Mouse (Mus musculus): Measurements from ENCODE around the gene Rpp14. TPM values are rescaled to one million over a fixed set of nuclear protein-coding genes. Genes with fewer than 3 reads are reported as not detected.
A peak's percentile ranks its signal among the peaks of the same experiment; 100 is the strongest.

Rpp14 gene
- polyA plus RNA-seq, 1 experiment from 2014 or later, result 48.0 TPM

- no peak overlapping the region for H3K9ac ChIP-seq
- no peaks in the 10 kb centered on the region for H3K27me3 ChIP-seq (replicated peaks)
- no peak overlapping the region for H3K27ac ChIP-seq
- no peaks in the 10 kb centered on the region for H3K9me3 ChIP-seq
- H3K4me1 ChIP-seq, result peaks cover 14% of the 10 kb centered on the region
- no peak for ATAC-seq (ENCODE audit: low FRiP score, low read depth)
- WGBS, result 82% methylated on average over 8 of the region's 8 CpGs
- H3K4me2 ChIP-seq (replicated peaks), result no peak overlapping the region
- no peaks in the 10 kb centered on the region for H3K36me3 ChIP-seq
- no peak overlapping the region for H3K4me3 ChIP-seq
These were observed 16.1 kb upstream of the Rpp14 start for GRCm38 (mm10) chr14:8063835-8064785.

- H3K9me3 ChIP-seq, result no peaks in the 10 kb centered on the region
- peak overlapping the region; percentile 61 for H3K9ac ChIP-seq
- peaks cover 14% of the 10 kb centered on the region; the same call in 1 of the 2 replicates for H3K4me1 ChIP-seq
- H3K27me3 ChIP-seq (replicated peaks), result no peaks in the 10 kb centered on the region
- H3K27ac ChIP-seq, result peak overlapping the region; percentile 34; the same call in 1 of the 2 replicates
- peak overlapping the region; percentile 67 for H3K4me3 ChIP-seq
- H3K36me3 ChIP-seq, result peaks cover 14% of the 10 kb centered on the region
- ATAC-seq (ENCODE audit: low FRiP score, low read depth), result peak; percentile 67
- 7% methylated on average over 11 of the region's 11 CpGs for WGBS
- H3K4me2 ChIP-seq (replicated peaks), result peak overlapping the region; percentile 86
These were observed 551 bp downstream of the Rpp14 start for GRCm38 (mm10) chr14:8080718-8081117.

GRCm38 (mm10) chr14:8082949-8083348, 2.8 kb downstream of the Rpp14 start:
- H3K27me3 ChIP-seq (replicated peaks), result no peaks in the 10 kb centered on the region
- no peak overlapping the region for H3K27ac ChIP-seq
- no peak for ATAC-seq (ENCODE audit: low FRiP score, low read depth)
- no peak overlapping the region for H3K9ac ChIP-seq
- H3K36me3 ChIP-seq, result peaks cover 33% of the 10 kb centered on the region
- no peaks in the 10 kb centered on the region for H3K9me3 ChIP-seq
- H3K4me3 ChIP-seq, result no peak overlapping the region
- WGBS, result 94% methylated on average over 1 of the region's 1 CpGs
- peaks cover 14% of the 10 kb centered on the region; the same call in 1 of the 2 replicates for H3K4me1 ChIP-seq
- H3K4me2 ChIP-seq (replicated peaks), result no peak overlapping the region

- H3K9me3 ChIP-seq, result no peaks in the 10 kb centered on the region
- no peak for ATAC-seq (ENCODE audit: low FRiP score, low read depth)
- H3K4me3 ChIP-seq, result no peak overlapping the region
- 93% methylated on average over 2 of the region's 2 CpGs for WGBS
- no peak overlapping the region for H3K4me2 ChIP-seq (replicated peaks)
- H3K27ac ChIP-seq, result no peak overlapping the region
- no peak overlapping the region for H3K9ac ChIP-seq
- no peaks in the 10 kb centered on the region; the same call in 1 of the 2 replicates for H3K4me1 ChIP-seq
- peaks cover 57% of the 10 kb centered on the region for H3K36me3 ChIP-seq
- no peaks in the 10 kb centered on the region for H3K27me3 ChIP-seq (replicated peaks)
These were observed 8.8 kb downstream of the Rpp14 start for GRCm38 (mm10) chr14:8089016-8089415.

GRCm38 (mm10) chr14:8092573-8092972, 12.4 kb downstream of the Rpp14 start:
- Histone ChIP-seq H3K4me2 (replicated peaks) (no peak overlapping the region), H3K36me3 (peaks cover 28% of the 10 kb centered on the region), H3K4me1 (no peaks in the 10 kb centered on the region; the same call in 1 of the 2 replicates), H3K9ac (no peak overlapping the region), H3K9me3 (no peaks in the 10 kb centered on the region), H3K4me3 (no peak overlapping the region), H3K27me3 (replicated peaks) (no peaks in the 10 kb centered on the region), H3K27ac (no peak overlapping the region)
- no peak for ATAC-seq (ENCODE audit: low FRiP score, low read depth)
- 94% methylated on average over 2 of the region's 2 CpGs for WGBS

- Histone ChIP-seq H3K9ac (no peak overlapping the region), H3K27me3 (replicated peaks) (no peaks in the 10 kb centered on the region), H3K36me3 (peaks cover 24% of the 10 kb centered on the region), H3K27ac (no peak overlapping the region), H3K4me2 (replicated peaks) (no peak overlapping the region), H3K4me3 (no peak overlapping the region), H3K4me1 (no peaks in the 10 kb centered on the region; the same call in 1 of the 2 replicates), H3K9me3 (no peaks in the 10 kb centered on the region)
- peak; percentile 34; the same call in 1 of the 2 replicates for ATAC-seq (ENCODE audit: low FRiP score, low read depth)
- WGBS, result 42% methylated on average over 5 of the region's 5 CpGs
These were observed 13.3 kb downstream of the Rpp14 start for GRCm38 (mm10) chr14:8093427-8093826.

- no peak overlapping the region for H3K9ac ChIP-seq
- WGBS, result 64% methylated on average over 3 of the region's 3 CpGs
- H3K27me3 ChIP-seq (replicated peaks), result no peaks in the 10 kb centered on the region
- H3K27ac ChIP-seq, result no peak overlapping the region
- no peak overlapping the region for H3K4me3 ChIP-seq
- no peaks in the 10 kb centered on the region for H3K9me3 ChIP-seq
- H3K4me2 ChIP-seq (replicated peaks), result no peak overlapping the region
- ATAC-seq (ENCODE audit: low FRiP score, low read depth), result no peak
- H3K36me3 ChIP-seq, result peaks cover 8% of the 10 kb centered on the region
- peaks cover 4% of the 10 kb centered on the region; the same call in 1 of the 2 replicates for H3K4me1 ChIP-seq
These were observed 14.9 kb downstream of the Rpp14 start for GRCm38 (mm10) chr14:8094931-8095561.

- no peak overlapping the region for H3K27ac ChIP-seq
- peaks cover 4% of the 10 kb centered on the region; the same call in 1 of the 2 replicates for H3K4me1 ChIP-seq
- 71% methylated on average over 7 of the region's 7 CpGs for WGBS
- H3K36me3 ChIP-seq, result peaks cover 2% of the 10 kb centered on the region
- no peak for ATAC-seq (ENCODE audit: low FRiP score, low read depth)
- no peak overlapping the region for H3K9ac ChIP-seq
- H3K27me3 ChIP-seq (replicated peaks), result no peaks in the 10 kb centered on the region
- H3K9me3 ChIP-seq, result no peaks in the 10 kb centered on the region
- no peak overlapping the region for H3K4me2 ChIP-seq (replicated peaks)
- no peak overlapping the region for H3K4me3 ChIP-seq
These were observed 15.4 kb downstream of the Rpp14 start for GRCm38 (mm10) chr14:8095562-8095950.

- Histone ChIP-seq H3K4me3 (peak within 1 kb of the TSS; percentile 94), H3K27me3 (replicated peaks) (no peaks in the 10 kb centered on the region), H3K4me1 (peaks cover 5% of the 10 kb centered on the region; the same call in 1 of the 2 replicates), H3K27ac (peak within 1 kb of the TSS; percentile 46; the same call in 1 of the 2 replicates), H3K9me3 (no peaks in the 10 kb centered on the region), H3K9ac (peak within 1 kb of the TSS; percentile 87), H3K36me3 (no peaks in the 10 kb centered on the region), H3K4me2 (replicated peaks) (peak within 1 kb of the TSS; percentile 68)
- peak; percentile 94 for ATAC-seq (ENCODE audit: low FRiP score, low read depth)
- WGBS, result under 1% methylated on average over 86 of the region's 89 CpGs
These were observed 18.0 kb downstream of the Rpp14 start, which contains the start of gene Pxk for GRCm38 (mm10) chr14:8097978-8098686. Pxk (plus strand) TSS chr14:8098211.

- Histone ChIP-seq H3K9ac (peak overlapping the region; percentile 87), H3K9me3 (no peaks in the 10 kb centered on the region), H3K4me3 (peak overlapping the region; percentile 94), H3K27me3 (replicated peaks) (no peaks in the 10 kb centered on the region), H3K27ac (0 out of 2 replicates have a peak overlapping the region, but pooled peaks have one; percentile 46), H3K36me3 (no peaks in the 10 kb centered on the region), H3K4me1 (peaks cover 7% of the 10 kb centered on the region; the same call in 1 of the 2 replicates), H3K4me2 (replicated peaks) (peak overlapping the region; percentile 68)
- ATAC-seq (ENCODE audit: low FRiP score, low read depth), result peak; percentile 39; the same call in 1 of the 2 replicates
- WGBS, result under 1% methylated on average over 5 of the region's 5 CpGs
These were observed 18.5 kb downstream of the Rpp14 start for GRCm38 (mm10) chr14:8098687-8098995.

- Histone ChIP-seq H3K27me3 (replicated peaks) (no peaks in the 10 kb centered on the region), H3K4me3 (no peak overlapping the region), H3K9me3 (no peaks in the 10 kb centered on the region), H3K9ac (no peak overlapping the region), H3K36me3 (no peaks in the 10 kb centered on the region), H3K4me1 (peaks cover 7% of the 10 kb centered on the region; the same call in 1 of the 2 replicates), H3K27ac (no peak overlapping the region), H3K4me2 (replicated peaks) (peak overlapping the region; percentile 68)
- ATAC-seq (ENCODE audit: low FRiP score, low read depth), result no peak
- 72% methylated on average over 10 of the region's 10 CpGs for WGBS
These were observed 19.4 kb downstream of the Rpp14 start for GRCm38 (mm10) chr14:8099561-8100021.
